Mouse (Mus musculus): ENCODE results near the gene Prokr2.
A peak's percentile ranks its signal among the peaks of the same experiment; 100 is the strongest.
"Not testable (repeated sequence)": the region's sequence is repeated elsewhere in the genome, so short reads cannot be mapped to it uniquely, and the experiment has no call there.

Prokr2 gene

DNA sequence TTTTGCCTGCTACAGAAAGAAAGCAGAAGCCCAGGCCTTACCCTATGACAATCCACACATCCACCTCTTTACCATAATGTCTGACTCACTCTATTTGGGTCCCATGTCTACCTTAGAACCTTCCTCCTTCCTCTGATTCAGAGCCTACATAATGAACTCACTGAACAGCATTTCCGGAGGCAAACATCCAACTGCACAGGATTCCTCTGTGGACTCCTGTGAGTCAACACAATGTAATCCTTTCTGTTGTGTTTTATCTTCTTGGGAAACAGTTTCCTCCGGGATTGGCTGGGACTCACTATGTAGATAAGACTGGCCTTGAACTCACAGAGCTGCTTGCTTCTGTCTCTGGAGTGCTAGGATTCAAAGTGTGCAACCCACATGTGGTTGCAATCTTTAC is 44.9 kb downstream of the Prokr2 start:
- DNase-seq (ENCODE audit: low spot score in 2 of 2) = no peak

DNA sequence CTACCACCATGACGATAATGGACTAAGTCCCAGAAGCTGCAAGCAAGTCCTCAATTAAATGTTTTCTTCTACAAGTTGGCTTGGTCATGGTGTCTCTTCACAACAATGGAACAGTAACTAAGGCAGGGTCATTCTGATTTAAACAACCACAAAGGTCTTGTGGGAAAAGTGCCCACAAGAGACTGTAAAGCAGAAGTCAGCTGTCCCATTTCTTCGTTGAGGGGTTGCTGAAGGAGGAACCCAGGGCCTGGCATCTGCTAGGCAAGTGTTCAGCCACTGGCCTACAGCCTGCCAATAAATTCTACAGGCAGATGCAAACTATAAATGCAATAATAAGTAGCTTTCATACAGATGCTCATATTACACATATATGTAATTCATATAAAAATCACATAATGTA is 48.0 kb downstream of the Prokr2 start:
- no peak for DNase-seq (ENCODE audit: low spot score in 2 of 2)

DNA sequence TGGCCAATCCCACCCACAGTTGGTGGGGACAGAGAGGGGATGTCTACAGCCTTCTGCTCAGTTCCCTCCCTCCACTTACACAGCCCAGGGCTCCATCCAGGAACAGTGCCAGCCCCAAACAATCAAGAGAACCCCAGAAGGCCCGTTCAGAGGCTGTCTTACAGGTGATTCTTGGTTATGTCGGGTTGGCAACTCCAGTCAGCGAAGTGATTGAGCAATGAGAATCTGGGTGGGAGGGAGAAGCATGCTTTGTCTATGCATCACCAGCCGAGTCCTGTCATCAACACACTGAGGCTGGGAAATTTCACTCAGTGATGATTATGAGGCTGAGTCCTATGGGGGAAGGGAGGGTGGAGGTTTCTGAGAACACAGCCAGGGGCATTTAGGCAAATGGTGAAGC is 61.7 kb downstream of the Prokr2 start:
- no peak for DNase-seq (ENCODE audit: low spot score in 2 of 2)

DNA sequence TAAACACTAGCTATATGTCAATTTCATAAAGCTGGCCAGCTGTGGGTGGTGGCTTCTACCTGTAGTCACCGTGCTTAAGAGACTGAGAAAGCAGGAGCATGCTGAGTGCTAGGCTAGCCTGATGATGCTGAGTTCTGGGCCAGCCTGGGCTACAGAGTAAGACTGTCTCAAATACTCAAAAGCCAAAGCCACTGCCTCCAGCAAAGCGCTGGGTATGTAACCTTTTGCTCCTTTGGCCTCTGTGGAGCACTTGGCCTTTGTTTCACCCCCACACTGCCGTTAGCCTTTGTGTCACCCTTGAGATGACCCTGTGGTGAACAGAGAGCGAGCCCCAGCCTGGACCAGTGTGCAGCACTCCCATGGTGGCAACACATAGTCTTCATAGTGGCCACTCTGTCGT is 64.7 kb downstream of the Prokr2 start:
- no peak for DNase-seq (ENCODE audit: low spot score in 2 of 2)

DNA sequence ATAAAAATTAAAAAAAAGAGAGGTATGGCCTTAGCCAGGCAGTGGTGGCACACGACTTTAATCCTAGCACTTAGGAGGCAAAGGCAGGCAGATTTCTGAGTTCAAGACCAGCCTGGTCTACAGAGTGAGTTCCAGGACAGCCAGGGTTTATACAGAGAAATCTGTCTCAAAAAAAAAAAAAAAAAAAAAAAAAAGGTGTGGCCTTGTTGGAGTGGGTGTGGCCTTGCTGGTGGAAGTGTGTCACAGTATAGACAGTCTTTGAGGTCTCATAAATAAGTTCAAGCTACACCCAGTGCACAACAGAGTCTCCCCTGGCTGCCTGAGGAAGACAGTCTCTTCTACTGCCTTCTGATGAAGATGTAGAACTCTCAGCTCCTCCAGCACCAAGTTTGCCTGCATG is 68.1 kb downstream of the Prokr2 start:
- DNase-seq (ENCODE audit: low spot score in 2 of 2) = no peak

DNA sequence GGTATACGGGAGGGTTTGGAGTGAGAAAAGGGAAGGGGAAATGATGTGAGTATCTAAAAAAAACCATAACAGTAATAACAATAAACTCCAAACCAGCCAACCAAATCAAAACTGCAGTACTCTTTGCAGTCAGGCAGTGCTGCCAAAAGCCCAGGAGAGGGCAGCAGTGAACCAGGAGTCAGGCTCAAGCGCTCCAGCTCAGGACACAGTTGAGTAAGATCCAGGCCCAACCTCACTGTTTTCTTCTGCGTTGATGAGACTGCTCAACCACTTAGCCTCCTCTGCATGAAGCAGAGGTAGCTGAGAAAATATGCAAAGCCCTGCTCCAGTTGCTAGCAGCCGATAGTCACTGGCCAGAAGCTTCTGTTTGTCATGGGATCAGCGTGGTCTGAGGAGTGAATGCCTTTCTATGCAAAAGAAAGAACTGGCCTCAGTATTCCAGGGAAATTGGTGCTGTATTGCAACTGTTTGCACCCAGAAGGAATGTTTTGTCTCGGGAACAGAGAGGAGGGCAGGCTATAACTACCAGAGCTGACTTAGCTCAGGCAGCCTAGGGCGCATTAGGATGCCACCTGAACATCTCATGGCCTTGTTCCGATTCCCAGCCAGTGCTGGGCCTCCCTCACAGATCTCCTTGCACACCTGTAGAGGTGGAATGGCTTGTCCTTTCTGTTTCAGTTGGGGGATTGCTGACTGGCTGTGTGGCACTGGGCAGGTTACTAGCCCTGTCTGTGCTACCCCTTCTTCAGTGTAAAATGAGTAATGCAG is 69.0 kb downstream of the Prokr2 start:
- peak; percentile 18 to 23 for DNase-seq (ENCODE audit: low spot score in 2 of 2)

DNA sequence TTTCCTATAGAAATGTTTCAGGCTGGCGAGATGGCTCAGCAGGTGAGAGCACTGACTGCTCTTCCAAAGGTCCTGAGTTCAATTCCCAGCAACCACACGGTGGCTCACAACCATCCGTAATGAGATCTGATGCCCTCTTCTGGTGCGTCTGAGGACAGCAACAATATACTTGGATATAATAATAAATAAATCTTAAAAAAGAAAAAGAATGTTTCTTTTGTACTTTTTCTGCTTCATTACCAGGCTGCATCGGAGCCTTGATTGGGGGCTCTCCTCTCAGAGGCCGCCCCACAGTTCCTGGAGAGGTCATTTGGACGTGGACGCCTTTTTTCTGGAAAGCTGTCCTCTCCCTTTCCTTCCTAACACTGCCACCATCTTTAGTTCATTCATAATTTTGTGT is 71.2 kb downstream of the Prokr2 start:
- DNase-seq (ENCODE audit: low spot score in 2 of 2) = not testable (repeated sequence)

DNA sequence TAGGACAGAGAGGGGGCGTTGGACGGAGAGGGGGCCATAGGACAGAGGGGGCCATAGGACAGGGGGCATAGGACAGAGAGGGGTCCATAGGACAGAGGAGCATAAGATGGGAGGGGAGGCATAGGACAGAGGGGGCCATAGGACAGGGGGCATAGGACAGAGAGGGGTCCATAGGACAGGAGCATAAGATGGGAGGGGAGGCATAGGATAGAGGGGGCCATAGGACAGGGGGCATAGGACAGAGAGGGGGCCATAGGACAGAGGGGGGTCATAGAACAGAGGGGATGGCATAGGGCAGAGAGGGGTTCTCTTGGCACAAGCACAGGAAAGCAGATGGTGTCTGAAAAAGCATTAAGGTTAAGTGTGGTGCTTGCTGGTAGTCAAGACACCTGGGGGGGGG is 71.7 kb downstream of the Prokr2 start:
- DNase-seq (ENCODE audit: low spot score in 2 of 2) = no peak

DNA sequence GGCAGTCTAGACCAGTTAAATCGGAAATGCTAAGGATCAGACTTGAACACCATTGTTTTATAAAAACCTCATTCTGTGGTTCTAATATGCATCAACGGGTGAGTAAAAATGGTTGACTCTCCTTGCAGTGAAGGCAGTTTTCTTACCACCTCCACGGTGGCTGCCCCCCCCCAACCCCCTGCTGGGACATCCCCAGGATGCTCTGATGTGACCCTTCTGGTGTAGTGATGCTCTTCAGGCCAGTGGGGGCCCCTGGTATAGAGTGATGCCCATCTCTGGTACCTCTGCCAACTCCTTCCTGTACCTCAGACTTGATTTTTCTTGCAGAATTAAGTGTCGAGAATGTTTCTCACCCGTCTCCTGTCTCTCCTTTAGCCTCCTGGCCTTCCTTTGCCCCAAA is 72.6 kb downstream of the Prokr2 start:
- no peak for DNase-seq (ENCODE audit: low spot score in 2 of 2)

DNA sequence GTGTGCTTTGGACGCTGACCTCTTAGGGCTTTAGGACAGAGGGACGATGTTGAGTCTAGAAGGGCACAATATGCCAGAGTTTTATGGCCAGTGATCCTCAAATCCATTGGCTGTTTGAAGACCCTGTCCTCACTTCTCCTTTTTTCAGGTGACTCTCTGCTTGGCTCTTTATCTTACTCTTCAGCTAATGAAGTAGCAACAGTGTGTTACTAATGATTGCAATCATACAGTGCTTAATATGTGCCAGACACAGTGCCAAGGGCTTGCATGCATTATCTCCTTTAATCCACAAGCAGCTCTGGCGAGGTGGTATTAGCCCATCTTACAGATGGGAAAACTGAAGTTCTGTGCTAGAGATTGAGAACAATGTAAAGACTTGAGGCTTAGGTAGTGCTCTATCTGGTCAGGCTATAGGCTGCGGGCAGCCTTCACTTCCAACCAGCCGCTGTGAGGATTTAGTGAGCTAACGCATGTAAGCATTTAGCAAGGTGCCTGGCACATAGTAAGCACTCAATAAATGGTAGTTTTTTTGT is 75.8 kb downstream of the Prokr2 start:
- no peak for DNase-seq (ENCODE audit: low spot score in 2 of 2)

DNA sequence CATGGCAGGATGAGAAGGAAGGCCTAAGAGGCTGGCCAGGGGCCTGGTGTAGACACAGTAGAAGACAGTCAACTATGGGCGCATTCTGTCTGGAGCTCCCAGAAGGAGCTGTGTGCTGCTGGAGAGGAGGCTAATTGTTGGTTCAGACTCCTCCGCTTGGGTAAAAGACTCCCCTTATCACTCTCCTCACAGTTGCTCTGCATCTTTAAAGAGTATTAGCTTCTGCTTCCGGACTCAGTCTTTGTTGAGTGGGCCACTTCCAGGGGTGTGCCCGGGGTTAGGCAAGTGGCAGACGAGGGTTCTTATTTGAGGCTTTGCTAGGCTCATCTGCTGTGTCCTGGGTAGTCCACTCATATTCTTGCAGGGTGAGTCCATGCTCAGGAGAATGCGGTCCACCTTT is 76.4 kb downstream of the Prokr2 start:
- no peak for DNase-seq (ENCODE audit: low spot score in 2 of 2)

DNA sequence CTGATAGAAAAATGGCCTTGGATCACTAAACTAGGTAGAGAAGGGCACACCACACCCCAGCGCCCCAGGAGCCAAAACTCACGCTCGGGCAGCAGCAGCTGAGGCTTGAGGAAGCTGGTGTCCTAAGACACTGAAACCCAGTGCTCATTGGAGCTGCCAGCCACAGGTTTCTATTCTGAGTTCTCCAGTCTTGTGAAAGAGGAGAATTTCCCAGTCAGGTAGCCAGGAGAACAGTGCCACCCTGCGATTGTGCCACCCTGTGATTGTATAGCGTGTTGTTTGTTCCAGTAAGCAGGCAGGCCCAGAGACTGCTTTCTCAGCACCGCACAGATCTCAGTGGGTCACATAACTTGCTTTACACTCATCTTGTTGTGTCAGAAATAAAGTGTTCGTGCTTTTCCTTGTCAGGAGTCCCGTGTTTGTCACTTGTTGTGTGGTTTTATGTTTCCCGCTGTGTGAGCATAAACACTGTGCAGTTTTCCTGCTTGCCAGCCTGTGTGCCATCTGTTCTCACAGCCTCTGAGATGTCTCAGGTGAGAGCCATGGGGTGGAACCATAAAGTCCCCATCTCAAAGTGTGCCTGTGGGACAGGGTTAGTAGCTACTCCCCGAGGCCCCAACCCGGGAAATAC is 77.9 kb downstream of the Prokr2 start:
- no peak for DNase-seq (ENCODE audit: low spot score in 2 of 2)

DNA sequence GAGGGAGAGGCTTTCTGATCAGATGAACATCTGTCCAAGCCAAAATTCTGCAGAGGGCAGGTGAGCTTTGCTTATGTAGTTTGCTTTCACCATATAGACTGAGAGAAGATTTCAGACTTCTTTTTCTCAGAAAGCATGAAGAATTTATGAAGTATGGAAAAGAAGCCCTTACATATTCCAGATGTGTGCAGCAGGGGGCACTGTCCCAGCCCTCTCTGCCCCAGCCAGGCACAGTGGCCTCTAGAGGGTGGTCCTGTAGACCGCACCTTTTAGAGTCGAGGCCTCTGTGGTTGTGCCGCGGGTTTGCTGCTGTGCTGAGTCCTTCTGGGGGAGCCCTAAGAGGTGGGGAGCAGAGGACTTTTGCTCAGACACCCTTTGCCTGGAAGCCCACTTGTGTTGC is 79.3 kb downstream of the Prokr2 start:
- no peak for DNase-seq (ENCODE audit: low spot score in 2 of 2)

DNA sequence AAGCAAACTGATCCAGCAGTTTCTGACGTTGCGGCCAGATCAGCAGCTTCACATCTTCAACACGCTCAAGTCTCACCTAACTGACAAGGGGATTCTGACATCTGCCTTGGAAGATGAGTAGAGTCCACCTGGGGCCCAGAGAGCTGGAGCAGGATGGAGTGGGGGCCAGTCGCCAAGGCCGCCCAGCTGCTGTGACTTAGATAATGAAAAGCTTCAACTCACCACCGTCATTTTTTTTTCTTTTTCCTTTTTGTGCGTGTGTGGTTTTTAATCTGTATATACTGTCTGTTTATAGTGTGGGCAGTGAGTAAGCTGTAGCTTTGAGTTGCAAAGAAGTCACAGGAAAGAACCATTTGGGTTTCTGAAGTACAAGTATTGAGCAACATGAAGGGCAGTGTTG is 80.1 kb downstream of the Prokr2 start:
- no peak for DNase-seq (ENCODE audit: low spot score in 2 of 2)

DNA sequence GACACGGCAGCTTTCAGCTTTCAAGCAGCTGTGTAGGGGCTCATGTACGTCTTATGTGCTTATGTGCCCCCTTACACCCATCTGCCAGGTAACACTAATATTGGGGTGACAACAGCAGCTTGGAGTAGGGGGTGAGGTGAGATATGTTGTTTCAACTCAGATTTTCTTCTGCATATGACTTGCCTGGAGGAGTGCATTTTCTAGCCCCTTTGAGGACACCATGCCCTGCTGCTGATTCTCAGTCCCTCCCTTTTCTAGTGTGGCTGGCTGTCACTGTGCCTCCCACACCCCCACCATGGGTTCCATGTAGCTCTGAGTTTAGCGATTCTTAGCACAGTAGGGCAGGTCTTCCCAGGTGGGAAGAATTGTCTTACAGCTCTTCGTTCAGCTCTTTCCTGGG is 83.8 kb downstream of the Prokr2 start:
- no peak for DNase-seq (ENCODE audit: low spot score in 2 of 2)

DNA sequence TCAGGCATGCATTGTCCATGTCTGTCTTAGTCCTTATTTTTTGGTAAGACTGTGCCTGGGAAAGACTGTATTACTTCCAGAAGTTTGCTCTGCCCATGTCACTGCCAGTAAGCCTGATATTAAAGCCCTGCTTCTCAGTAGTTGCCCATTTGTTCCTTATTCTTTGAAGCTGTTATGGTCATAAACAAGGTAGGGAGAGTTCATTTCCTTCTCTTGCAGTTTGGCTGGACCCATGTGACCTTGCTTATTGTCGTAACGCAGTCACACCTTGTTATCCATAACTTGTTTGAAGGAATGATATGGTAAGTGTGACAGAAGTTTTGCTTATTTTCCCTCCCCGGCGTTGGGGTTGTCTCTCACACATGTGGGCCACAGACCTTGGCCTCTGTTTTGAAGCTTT is 87.0 kb downstream of the Prokr2 start:
- DNase-seq (ENCODE audit: low spot score in 2 of 2) = no peak

DNA sequence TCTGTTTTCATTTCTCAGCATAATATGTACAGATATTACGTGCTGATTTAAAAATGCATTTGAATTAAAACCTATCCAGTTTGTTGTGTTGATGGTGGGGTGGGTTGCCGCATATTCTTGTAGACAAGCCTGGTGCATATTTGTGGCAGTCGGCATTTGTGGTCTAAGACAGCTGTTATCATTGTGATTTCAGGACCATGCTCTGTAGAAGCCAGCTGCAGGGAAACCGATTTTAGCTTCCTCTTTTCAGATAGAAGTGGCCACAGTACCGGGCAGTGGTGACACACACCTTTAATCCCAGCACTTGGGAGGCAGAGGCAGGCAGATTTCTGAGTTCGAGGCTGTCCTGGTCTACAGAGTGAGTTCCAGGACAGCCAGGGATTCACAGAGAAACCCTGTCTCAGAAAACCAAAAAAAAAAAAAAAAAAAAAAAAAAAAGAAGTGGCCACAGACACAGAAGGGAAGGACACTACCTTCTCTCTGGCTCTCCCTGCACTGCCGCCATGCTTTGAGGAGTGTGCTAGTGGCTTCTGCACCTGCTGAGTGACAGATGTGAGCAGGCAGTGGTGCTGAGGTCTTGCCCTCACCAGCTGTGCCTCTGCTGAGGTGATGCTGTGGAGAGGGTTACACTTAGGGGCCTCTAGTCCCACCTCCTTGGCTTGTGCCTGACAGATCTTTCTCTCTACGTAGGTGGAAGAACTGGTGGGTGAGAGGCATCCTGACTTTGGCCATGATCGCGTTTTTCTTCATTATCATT is 91.4 kb downstream of the Prokr2 start:
- DNase-seq (ENCODE audit: low spot score in 2 of 2) = no peak

DNA sequence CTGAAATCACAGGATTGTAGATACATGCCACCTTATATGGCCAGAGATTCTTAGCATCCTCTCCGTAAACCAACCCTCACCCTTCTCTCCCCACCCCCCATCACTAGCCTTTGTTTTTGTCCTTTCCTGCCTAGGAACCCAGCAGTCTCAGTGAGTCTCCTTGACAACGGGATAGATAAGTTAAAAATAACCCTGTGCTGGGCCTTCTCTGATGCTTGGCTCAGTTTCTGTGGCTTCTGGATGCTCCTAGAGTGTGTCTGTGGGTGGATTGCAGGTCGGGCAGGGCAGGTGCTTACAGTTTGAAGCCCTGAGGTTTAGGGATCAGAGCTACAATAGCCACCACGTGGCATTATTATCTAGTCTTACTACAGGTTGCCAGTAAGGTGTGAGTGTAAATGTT is 93.2 kb downstream of the Prokr2 start:
- DNase-seq (ENCODE audit: low spot score in 2 of 2) = no peak

DNA sequence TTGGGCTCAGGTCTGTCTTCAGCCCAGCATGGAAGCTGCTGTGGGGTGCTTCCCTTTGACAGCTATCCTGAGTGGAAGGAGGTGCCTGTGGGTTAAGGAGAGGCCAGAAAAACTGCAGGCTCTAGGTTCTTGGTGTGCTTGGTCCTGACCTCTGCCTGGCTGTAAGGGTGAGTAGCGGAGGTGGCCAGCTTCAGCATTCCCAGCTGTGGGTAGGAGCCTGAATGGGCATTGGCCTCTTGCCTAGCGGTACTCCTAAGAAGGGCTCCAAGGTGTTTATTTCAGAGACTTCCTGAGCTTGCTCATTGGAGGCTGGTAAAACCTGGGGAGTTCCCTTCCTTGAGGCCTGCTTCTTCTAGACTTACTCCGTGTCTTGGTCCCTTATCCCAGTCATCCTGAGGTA is 94.0 kb downstream of the Prokr2 start:
- no peak for DNase-seq (ENCODE audit: low spot score in 2 of 2)

DNA sequence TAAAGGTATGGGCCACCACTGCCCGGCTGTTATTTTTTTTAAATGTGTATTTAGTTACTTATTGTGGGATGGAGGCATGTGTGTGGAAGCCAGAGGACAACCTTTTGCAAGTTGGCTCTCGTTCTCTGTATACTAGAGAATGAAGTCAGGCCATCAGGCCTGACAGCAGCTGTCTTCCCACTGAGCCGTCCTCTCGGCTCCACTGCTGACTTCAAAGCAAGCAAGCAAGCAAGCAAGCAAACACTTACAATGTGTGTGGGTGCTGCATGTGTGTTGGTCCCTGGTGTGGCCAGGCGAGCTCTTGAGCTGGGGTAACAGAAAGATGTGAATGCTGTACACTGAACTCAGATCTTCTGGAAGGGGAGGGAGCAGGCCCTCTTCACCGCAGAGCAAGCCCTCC is 94.4 kb downstream of the Prokr2 start:
- DNase-seq (ENCODE audit: low spot score in 2 of 2) = no peak

DNA sequence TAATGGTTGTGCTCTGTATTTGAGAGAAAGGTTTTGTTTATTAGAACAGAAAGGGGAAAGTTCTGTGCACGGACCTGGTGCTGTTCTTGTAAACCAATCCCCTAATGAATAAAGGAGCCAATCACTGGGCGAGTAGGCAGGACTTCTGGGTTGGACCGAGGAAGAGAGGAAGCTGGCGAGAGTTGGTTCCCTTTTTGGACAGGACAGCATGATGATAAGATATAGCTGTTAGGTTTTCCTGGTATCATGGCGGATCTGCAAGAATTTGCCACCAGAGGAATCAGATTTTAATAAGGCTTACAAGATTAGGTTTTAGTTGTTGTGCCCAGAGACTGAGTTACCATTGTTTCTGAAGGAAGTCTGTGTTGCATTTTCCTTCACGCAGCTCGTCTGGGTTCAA is 96.0 kb downstream of the Prokr2 start:
- not testable (repeated sequence) for DNase-seq (ENCODE audit: low spot score in 2 of 2)

All from urinary bladder, adult 18-20 months (tissue).